Mouse (Mus musculus) neural tube, embryonic 10.5 days (tissue): ENCODE measurements around the gene Nostrin.
A peak's percentile ranks its signal among the peaks of the same experiment; 100 is the strongest.

Experiments used
- DNase-seq: peaks from one replicate; pipeline ENCODE4 v3.0.0-alpha.2; 2017; ENCODE audit warnings: low spot score; ENCODE audit errors: extremely low spot score

The Nostrin gene

GRCm38 (mm10) chr2:69128921-69129395 is 6.6 kb upstream of the Nostrin start:
- DNase-seq: peak; percentile 63

GRCm38 (mm10) chr2:69129425-69130210 is 6.0 kb upstream of the Nostrin start:
- DNase-seq: no peak

- DNase-seq: no peak
These were observed 3.6 kb upstream of the Nostrin start for GRCm38 (mm10) chr2:69132046-69132445.

GRCm38 (mm10) chr2:69132488-69133040 is 3.0 kb upstream of the Nostrin start:
- DNase-seq: no peak

- DNase-seq: no peak
These were observed 1.4 kb upstream of the Nostrin start for GRCm38 (mm10) chr2:69134186-69134585.

GRCm38 (mm10) chr2:69134937-69135336 is 663 bp upstream of the Nostrin start:
- no peak for DNase-seq

GRCm38 (mm10) chr2:69137406-69138084 is 1.9 kb downstream of the Nostrin start:
- DNase-seq: no peak

- no peak for DNase-seq
These were observed 3.2 kb downstream of the Nostrin start for GRCm38 (mm10) chr2:69138759-69139158.

GRCm38 (mm10) chr2:69140215-69140614 is 4.6 kb downstream of the Nostrin start:
- DNase-seq: no peak

- no peak for DNase-seq
These were observed 5.2 kb downstream of the Nostrin start for GRCm38 (mm10) chr2:69140816-69141215.

GRCm38 (mm10) chr2:69148691-69149090 is 13.1 kb downstream of the Nostrin start:
- DNase-seq: no peak

GRCm38 (mm10) chr2:69149154-69149553 is 13.6 kb downstream of the Nostrin start:
- no peak for DNase-seq

GRCm38 (mm10) chr2:69150841-69151240 is 15.2 kb downstream of the Nostrin start:
- DNase-seq: no peak

- no peak for DNase-seq
These were observed 20.3 kb downstream of the Nostrin start for GRCm38 (mm10) chr2:69155861-69156260.

GRCm38 (mm10) chr2:69156283-69156682 is 20.7 kb downstream of the Nostrin start:
- DNase-seq: no peak

- no peak for DNase-seq
These were observed 23.3 kb downstream of the Nostrin start for GRCm38 (mm10) chr2:69158907-69159306.

- DNase-seq: no peak
These were observed 34.9 kb downstream of the Nostrin start for GRCm38 (mm10) chr2:69170395-69171077.

GRCm38 (mm10) chr2:69175296-69175695 is 39.7 kb downstream of the Nostrin start:
- DNase-seq: no peak

- DNase-seq: no peak
These were observed 44.1 kb downstream of the Nostrin start for GRCm38 (mm10) chr2:69179721-69180120.

- DNase-seq: no peak
These were observed 52.4 kb downstream of the Nostrin start for GRCm38 (mm10) chr2:69187990-69188389.

GRCm38 (mm10) chr2:69188732-69189131 is 53.1 kb downstream of the Nostrin start:
- no peak for DNase-seq

- no peak for DNase-seq
These were observed 53.6 kb downstream of the Nostrin start for GRCm38 (mm10) chr2:69189222-69189621.
